Mouse (Mus musculus) c-Kit-positive CD71-positive TER-119-positive erythroid progenitor cells, embryonic 14.5 days (primary cell): ENCODE results near the gene Sohlh1.
"Not testable (repeated sequence)": the region's sequence is repeated elsewhere in the genome, so short reads cannot be mapped to it uniquely, and the experiment has no call there.

Experiments used
- DNase-seq: peaks from one replicate; pipeline ENCODE4 v3.0.0-alpha.2; 2013; ENCODE audit warnings: low spot score

The Sohlh1 gene

DNA sequence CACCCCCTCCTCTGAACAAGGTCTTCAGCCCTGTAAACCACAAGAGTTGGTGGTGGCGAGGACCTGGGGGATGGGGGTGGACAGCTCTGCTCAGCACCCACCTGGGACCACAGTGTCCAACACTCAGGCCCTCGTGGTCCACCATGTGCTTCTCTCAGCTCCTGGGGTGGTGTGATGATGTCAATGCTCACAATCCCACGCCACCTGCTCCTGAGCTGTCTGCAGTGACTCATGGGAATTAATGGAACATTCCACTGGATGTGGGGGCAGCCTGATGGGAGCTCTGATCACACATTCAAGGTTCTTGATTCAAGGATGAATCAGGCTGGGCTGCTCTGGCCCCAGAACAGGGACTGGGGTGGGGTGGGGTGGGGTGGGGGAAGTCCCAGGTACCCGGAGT lies 4.9 kb downstream of the Sohlh1 start:
- DNase-seq: no peak

DNA sequence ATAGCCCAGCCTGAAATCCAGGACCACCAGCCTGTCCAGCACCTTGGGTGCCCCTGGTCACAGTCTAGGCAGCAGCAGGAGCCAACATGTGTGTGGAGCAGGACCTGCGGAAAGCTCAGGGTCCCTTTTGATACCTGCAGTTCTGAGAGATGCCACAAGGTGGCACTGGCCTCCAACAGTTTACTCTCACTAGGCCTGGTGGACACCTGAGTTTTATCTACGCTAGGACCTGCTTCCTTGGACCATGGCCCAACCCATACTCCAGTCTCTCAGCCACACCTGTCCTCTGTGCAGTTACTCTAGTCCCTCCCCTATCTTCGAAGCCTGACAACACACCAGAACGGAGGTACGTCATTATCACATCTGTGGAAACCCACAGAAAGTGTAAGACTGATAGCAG lies 10.8 kb downstream of the Sohlh1 start:
- DNase-seq: peak; percentile 60

GRCm38 (mm10) chr2:25830786-25831185 lies 16.3 kb downstream of the Sohlh1 start:
- DNase-seq: no peak

DNA sequence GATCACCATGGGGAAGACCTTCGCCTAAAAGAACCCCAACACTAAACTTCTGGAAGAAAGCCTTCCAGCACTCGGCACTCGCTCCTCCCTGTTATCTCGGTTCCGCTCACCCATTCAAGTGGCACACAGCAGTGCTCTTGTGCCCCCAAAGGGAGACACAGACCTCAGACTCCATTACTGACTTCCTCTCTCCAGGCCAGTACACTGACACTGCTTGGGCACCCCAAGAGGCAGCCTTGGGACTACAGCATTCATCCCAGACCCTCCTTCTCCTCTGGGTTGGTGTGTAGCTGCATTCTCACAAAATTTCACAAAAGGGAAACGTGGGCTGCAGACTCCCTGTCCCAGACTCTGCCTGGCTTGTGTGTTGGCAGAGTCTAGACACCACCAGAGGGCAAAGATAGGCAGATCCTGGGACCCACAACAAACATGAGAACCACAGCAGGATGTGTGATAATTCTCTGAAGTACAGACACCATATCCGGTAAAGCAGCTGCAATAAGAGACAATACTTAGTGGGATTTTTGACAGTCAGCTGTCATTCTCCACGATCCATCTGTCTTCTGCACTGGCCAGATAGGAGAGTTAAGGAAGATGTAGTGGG lies 18.6 kb downstream of the Sohlh1 start:
- no peak for DNase-seq

GRCm38 (mm10) chr2:25824751-25825150 lies 22.3 kb downstream of the Sohlh1 start:
- DNase-seq: no peak

GRCm38 (mm10) chr2:25822806-25823205 lies 24.2 kb downstream of the Sohlh1 start, which contains the start of gene Lcn9:
Gene Lcn9, plus strand, starts transcription at chr2:25823153.
- DNase-seq: no peak

- DNase-seq: not testable (repeated sequence)
Measured at GRCm38 (mm10) chr2:25815748-25816147, 31.3 kb downstream of the Sohlh1 start, which contains the start of gene Glt6d1. Gene Glt6d1, minus strand, starts transcription at chr2:25815848.

GRCm38 (mm10) chr2:25813364-25813763 lies 33.7 kb downstream of the Sohlh1 start:
- no peak for DNase-seq

GRCm38 (mm10) chr2:25811711-25812110 lies 35.3 kb downstream of the Sohlh1 start:
- no peak for DNase-seq

- DNase-seq: no peak
Measured at GRCm38 (mm10) chr2:25798065-25798464, 49.0 kb downstream of the Sohlh1 start.

DNA sequence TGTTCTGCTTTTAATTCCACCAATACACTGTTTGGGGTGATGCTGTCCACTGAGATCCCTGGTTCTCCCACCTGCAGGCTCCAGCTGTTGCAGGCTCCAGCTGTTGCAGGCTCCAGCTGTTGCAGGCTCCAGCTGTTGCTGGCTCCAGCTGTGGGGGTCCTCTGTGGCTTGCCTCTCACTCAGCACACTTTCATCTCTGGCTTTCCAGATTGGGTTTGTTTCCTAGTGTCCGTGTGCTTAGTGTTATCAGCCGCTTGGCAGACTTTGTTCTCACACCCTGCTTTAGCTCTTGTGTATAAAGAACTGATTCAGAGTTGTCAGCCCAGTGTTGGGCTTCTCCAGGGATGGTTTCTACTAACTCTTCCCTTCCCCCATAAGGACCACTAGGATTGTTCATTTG lies 49.4 kb downstream of the Sohlh1 start:
- DNase-seq: no peak
